Mouse (Mus musculus) layer of hippocampus, adult 9-10 months (tissue): ENCODE results near the gene Rdm1.
"Not testable (repeated sequence)": the region's sequence is repeated elsewhere in the genome, so short reads cannot be mapped to it uniquely, and the experiment has no call there.

Source experiments
- DNase-seq: peaks from one replicate; pipeline ENCODE4 v3.0.0; 2022; ENCODE audit warnings: low spot score

The Rdm1 gene

GRCm38 (mm10) chr11:101657886-101658750 is 31.1 kb downstream of the Rdm1 start:
- DNase-seq = not testable (repeated sequence)

- DNase-seq = no peak
Measured at GRCm38 (mm10) chr11:101658751-101659558, 32.0 kb downstream of the Rdm1 start.

GRCm38 (mm10) chr11:101661191-101661590 is 34.2 kb downstream of the Rdm1 start:
- no peak for DNase-seq

DNA sequence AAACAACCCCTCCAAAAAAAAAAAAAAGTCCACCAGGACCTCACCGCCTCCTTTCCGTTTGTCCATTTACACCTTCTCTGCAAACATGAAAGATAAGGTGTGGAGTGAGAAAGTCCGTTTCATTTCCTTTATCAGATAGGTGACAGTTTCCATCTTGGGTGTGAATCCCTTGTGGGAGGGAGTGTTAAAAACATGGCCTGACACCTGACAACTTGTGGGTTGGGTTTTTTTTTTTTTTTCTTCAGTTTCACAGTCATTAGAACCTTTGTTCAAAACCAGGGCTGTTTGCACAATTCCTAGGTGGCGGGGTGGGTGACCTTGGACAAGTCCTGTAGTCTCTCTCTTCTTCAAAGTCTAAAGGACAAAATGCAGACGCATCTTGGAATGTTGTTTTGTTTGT is 34.8 kb downstream of the Rdm1 start:
- no peak for DNase-seq

- no peak for DNase-seq
Measured at GRCm38 (mm10) chr11:101663229-101664027, 36.4 kb downstream of the Rdm1 start.

DNA sequence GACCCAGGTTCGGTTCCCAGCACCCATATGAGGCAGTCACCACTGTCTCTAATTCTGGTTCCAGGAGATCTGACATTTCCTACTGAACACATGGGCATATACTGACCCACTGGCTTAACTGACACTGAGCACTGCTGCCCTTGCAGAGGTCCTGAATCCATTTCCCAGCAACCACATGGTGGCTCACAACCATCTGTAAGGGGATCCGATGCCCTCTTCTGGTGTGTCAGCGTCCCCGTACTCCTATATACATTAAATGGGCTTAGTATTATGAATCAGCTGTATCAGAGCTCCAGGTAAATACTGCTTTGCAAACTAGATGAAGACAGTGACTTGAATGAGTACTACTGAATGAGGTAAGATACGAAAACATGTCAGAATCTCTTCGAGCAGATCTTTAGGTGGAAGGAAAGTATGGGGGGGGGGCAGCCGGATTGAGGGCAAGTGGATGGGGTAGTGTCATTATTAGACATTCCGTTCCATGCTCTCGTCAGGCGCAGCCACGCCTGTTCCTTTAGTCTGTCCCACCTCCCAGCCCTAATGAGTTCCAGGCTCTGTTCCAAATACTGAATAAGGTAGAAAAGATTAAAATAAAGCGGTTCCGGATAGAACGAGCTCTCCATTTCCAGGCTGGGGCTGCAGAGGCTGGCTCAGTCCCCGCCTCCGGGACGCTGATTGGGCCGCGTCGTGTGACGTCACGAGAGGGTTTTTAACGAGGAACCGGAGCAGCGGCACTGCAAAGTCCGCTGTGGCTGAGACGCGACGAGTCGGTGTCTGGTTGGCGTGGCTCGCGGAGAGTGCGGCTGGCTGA is 38.0 kb downstream of the Rdm1 start, which contains the start of gene Arl4d:
Gene Arl4d (plus strand): TSS at position 717 of the 811 bp plus-strand sequence.
- peak; percentile 89 for DNase-seq

DNA sequence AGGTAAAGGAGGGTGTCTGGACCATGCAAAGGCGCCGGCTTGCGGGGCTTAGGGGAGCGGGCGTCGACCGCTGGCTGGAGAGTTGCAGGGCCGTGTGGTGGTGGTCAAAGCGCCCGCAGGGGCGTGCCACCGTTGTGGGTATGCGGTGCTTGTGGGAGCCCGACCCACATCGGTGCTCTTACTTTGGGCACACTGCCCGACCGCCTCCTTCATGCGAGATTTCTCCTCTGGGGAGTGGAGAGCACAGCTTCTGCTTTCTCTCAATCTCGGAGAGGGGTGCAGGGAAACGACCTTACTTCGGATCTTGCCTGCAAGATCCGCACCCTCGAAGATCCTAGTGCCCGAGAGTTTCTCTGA is 38.6 kb downstream of the Rdm1 start:
- no peak for DNase-seq

DNA sequence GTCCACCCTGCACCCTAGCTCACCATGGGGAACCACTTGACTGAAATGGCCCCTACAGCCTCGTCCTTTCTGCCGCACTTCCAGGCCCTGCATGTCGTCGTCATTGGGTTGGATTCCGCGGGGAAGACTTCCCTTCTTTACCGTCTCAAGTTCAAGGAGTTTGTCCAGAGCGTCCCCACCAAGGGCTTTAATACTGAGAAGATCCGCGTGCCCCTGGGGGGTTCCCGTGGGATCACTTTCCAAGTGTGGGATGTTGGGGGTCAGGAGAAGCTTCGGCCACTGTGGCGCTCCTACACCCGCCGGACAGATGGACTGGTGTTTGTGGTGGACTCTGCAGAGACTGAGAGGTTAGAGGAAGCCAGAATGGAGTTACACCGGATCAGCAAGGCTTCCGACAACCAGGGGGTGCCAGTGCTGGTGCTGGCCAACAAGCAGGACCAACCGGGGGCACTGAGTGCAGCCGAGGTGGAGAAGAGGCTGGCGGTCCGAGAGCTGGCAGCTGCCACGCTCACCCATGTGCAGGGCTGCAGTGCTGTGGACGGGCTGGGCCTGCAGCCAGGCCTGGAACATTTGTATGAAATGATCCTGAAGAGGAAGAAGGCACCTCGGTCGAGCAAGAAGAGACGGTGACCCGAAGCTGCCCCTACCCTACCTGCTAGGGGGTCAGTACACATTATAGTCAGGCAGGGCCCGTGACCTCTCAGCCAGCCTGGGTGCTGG is 39.8 kb downstream of the Rdm1 start:
- no peak for DNase-seq

- no peak for DNase-seq
Measured at GRCm38 (mm10) chr11:101667871-101668532, 41.0 kb downstream of the Rdm1 start.

GRCm38 (mm10) chr11:101668546-101669261 is 41.7 kb downstream of the Rdm1 start:
- DNase-seq = no peak

DNA sequence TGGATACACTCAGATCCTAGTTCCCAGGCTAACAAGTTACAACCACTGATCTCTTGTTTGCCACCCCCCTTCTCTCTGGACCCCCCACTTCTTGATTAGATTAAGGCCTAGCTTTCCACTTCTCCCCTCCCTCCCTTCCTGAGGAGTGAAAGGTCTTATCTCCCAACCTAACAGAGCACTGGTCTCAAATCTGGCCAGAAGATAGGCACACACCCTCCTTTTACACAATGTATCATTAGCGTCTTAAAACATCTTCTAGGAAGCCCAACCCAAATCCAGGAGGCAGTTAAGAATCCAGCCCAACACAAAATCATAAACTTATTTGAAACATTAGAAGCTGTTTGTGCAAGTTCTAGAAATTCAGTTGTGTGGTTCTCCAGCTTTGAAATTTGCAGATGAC is 43.3 kb downstream of the Rdm1 start:
- no peak for DNase-seq

- DNase-seq = no peak
Measured at GRCm38 (mm10) chr11:101671255-101671654, 44.3 kb downstream of the Rdm1 start.

GRCm38 (mm10) chr11:101673010-101673642 is 46.1 kb downstream of the Rdm1 start:
- DNase-seq = no peak

DNA sequence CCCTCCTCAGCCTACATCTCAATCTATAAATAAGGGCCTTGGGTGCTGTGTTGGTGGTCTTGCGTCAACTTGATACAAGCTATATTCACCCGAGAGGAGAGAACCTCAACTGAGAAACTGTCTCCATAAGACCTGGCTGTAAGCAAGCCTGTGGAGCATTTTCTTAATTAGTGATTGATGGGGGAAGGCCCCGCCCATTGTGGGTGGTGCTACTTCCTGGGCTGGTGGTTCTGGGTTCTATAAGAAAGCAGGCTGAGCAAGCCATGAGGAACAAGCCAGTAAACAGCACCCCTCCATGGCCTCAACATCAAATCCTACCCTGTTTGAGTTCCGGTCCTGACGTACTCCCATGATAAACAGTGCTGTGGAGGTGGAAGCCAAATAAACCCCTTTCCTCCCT is 47.1 kb downstream of the Rdm1 start:
- no peak for DNase-seq

DNA sequence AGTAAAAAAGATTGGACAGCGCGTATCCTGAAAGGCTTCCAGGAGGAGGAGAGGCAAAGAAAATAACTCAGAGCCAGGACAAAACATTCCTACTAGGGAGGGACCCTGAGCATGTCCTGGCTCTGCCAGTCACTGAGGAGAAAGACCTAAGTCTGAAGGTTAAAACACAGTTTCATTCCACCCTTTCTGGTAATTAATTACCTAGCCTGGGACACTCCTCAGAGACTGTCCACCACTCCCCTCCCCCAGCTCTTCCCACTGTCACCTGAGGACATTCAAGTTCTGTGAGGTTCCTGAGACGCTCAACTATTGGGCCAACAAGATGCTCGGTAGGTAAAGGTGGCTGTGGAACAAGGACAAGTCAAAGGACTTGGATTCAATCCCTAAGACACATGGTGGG is 48.4 kb downstream of the Rdm1 start:
- DNase-seq = no peak

DNA sequence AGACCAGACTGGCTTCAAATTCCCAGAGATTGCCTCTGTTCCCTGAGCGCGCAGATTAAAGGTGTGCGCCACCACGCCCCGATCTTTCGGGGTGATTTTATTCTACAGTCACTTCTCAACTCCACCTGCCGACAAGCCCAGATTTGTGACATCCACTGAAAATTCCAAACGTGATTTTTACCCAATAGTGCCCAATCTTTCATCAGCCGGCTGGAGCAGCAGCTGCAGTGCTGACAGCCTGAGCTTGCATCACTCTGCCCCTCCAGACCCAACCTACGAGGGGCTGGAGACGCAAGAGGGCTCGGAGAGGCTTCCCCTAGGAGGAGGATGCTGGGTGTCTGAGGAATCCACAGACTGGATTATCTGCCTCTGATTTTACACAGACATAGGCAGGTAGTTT is 50.7 kb downstream of the Rdm1 start:
- no peak for DNase-seq

DNA sequence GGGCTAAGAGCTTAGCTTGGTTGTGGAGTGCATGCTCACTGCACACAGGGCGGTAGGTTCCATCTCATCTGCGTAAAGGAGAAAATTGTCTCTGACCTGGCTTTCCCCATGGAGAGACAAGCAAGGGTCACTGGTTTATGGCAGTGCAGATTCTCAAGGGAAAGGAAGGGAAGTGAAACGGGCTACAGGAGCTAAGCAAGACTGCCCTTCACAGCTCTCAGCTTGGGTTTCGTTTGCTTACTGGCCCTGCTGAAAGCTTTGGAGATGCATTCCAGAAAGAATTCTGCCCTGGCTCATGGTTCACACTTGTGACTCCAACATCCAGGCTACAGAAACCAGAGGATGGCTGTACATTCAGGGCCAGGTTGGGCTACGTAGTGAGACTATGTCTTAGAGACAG is 51.8 kb downstream of the Rdm1 start:
- DNase-seq = no peak

DNA sequence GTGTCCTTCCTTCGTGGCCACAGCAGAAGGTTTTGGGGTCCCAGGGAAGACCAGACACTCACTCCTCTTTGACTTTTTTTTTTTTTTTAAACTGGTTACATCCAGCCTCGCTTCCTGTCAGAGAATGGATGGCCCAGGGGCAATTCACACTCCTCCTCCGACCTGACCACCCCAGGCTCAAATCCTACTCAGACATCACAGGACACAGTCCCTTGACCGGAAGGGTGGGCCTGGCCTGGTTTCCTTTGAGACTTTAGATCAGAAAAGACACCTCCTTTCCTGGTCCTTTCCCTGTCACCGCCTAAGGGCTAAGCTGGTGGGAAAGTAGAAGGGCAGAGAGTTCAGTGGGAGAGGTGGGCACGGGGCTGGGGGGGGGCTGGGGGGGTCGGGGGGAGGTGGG is 52.9 kb downstream of the Rdm1 start:
- DNase-seq = no peak
